Mouse (Mus musculus): Measurements from ENCODE around the gene Clybl. TPM values are rescaled to one million over a fixed set of nuclear protein-coding genes. Genes with fewer than 3 reads are reported as not detected.
A peak's percentile ranks its signal among the peaks of the same experiment; 100 is the strongest.

Clybl gene
- polyA plus RNA-seq, 1 experiment from 2014 or later: 12.5 TPM

GRCm38 (mm10) chr14:122432558-122432957 is 251.1 kb downstream of the Clybl start:
- 66% methylated on average over 3 of the region's 3 CpGs for WGBS
- Histone ChIP-seq H3K4me1 (no peaks in the 10 kb centered on the region), H3K9me3 (no peaks in the 10 kb centered on the region), H3K4me2 (no peak overlapping the region), H3K27me3 (replicated peaks) (0 out of 2 replicates have a peak, but pooled peaks cover 3% of the 10 kb centered on the region), H3K9ac (no peak overlapping the region), H3K27ac (no peak overlapping the region), H3K4me3 (no peak overlapping the region), H3K36me3 (replicated peaks) (no peaks in the 10 kb centered on the region)
- ATAC-seq (replicated peaks): no peak

- H3K4me3 ChIP-seq: no peak overlapping the region
- WGBS: 92% methylated on average over 10 of the region's 10 CpGs
- no peaks in the 10 kb centered on the region for H3K4me1 ChIP-seq
- H3K9me3 ChIP-seq: no peaks in the 10 kb centered on the region
- H3K27ac ChIP-seq: no peak overlapping the region
- no peak for ATAC-seq (replicated peaks)
- H3K4me2 ChIP-seq: no peak overlapping the region
- H3K27me3 ChIP-seq (replicated peaks): 0 out of 2 replicates have a peak, but pooled peaks cover 3% of the 10 kb centered on the region
- no peaks in the 10 kb centered on the region for H3K36me3 ChIP-seq (replicated peaks)
- no peak overlapping the region for H3K9ac ChIP-seq
These were observed 252.5 kb downstream of the Clybl start for GRCm38 (mm10) chr14:122434039-122434438.

GRCm38 (mm10) chr14:122436850-122437249 is 255.3 kb downstream of the Clybl start:
- Histone ChIP-seq H3K27me3 (replicated peaks) (peaks cover 3% of the 10 kb centered on the region; the same call in 1 of the 2 replicates), H3K27ac (no peak overlapping the region), H3K4me2 (no peak overlapping the region), H3K9me3 (no peaks in the 10 kb centered on the region), H3K4me1 (no peaks in the 10 kb centered on the region), H3K36me3 (replicated peaks) (no peaks in the 10 kb centered on the region), H3K9ac (no peak overlapping the region), H3K4me3 (no peak overlapping the region)
- WGBS: 72% methylated on average over 10 of the region's 10 CpGs
- no peak for ATAC-seq (replicated peaks)

DNA sequence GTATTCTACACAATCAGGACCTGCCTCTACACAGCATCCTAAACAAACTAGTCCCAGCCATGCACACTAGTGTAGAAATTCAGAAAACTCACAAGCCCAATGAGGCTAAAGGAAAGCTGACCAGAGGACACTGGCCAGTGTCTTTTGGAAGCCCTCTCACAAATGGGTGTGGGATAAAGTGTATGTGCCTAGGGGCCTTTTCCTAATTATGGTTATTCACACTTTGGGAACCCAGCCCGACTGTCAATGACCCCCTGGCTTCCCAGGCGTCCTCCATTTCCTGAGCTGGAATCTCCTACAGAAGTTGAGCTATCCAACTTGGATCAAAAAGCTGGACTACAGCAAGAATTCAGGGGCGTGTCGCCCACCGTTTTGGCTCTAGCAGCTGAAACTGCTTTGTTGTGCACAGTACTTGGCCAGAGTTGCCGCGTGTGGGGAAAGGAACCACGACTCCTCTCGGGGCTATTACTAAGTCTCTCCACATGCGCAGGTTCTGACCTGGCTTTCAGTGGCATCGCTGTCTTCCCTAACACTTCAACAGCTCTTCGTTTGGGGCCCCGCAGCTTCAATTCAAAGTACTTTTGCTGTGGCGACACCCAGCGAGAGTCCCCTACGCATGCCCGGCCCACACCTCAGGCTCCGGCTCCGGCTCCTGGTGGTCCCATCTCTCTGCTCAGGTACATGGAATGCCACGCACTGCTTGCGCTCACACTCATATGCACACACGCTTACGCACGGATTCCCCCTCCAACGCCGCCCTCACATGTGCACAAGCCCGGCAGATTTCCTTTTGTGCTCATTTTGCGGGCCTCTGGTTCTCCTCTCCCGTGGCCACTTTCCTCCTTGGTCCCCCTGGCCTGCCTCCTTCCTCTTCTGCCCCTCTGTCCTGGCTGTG is 268.3 kb downstream of the Clybl start:
- Histone ChIP-seq H3K9ac (0 out of 2 replicates have a peak overlapping the region, but pooled peaks have one; percentile 3), H3K27me3 (replicated peaks) (peaks cover 65% of the 10 kb centered on the region), H3K27ac (peak overlapping the region; percentile 63), H3K4me2 (peak overlapping the region; percentile 57), H3K9me3 (no peaks in the 10 kb centered on the region), H3K4me3 (peak overlapping the region; percentile 35), H3K4me1 (peaks cover 30% of the 10 kb centered on the region), H3K36me3 (replicated peaks) (no peaks in the 10 kb centered on the region)
- 2% methylated on average over 29 of the region's 29 CpGs for WGBS
- 0 out of 2 replicates have a peak, but pooled peaks have one; percentile 10 for ATAC-seq (replicated peaks)

GRCm38 (mm10) chr14:122450496-122451382 is 269.2 kb downstream of the Clybl start, which contains the start of gene Gm5089:
Gene Gm5089, minus strand, starts transcription at chr14:122451115.
- under 1% methylated on average over 59 of the region's 59 CpGs for WGBS
- ATAC-seq (replicated peaks): peak; percentile 35; the same call in 1 of the 2 replicates
- Histone ChIP-seq H3K9me3 (no peaks in the 10 kb centered on the region), H3K9ac (peak within 1 kb of the TSS; percentile 3; the same call in 1 of the 2 replicates), H3K27ac (peak within 1 kb of the TSS; percentile 63), H3K4me2 (peak within 1 kb of the TSS; percentile 57), H3K4me3 (peak within 1 kb of the TSS; percentile 35), H3K4me1 (peaks cover 30% of the 10 kb centered on the region), H3K36me3 (replicated peaks) (no peaks in the 10 kb centered on the region), H3K27me3 (replicated peaks) (peaks cover 69% of the 10 kb centered on the region)

- 50% methylated on average over 5 of the region's 5 CpGs for WGBS
- H3K4me2 ChIP-seq: no peak overlapping the region
- H3K9me3 ChIP-seq: no peaks in the 10 kb centered on the region
- peaks cover 70% of the 10 kb centered on the region for H3K27me3 ChIP-seq (replicated peaks)
- H3K9ac ChIP-seq: no peak overlapping the region
- H3K4me1 ChIP-seq: peaks cover 30% of the 10 kb centered on the region
- ATAC-seq (replicated peaks): no peak
- peak overlapping the region; percentile 63; the same call in 1 of the 2 replicates for H3K27ac ChIP-seq
- H3K36me3 ChIP-seq (replicated peaks): no peaks in the 10 kb centered on the region
- H3K4me3 ChIP-seq: no peak overlapping the region
These were observed 270.1 kb downstream of the Clybl start for GRCm38 (mm10) chr14:122451551-122452145.

Other genes with a start within 250 kb of the Clybl start
- gene Gpr183, start 216.5 kb upstream of the Clybl start, polyA plus RNA-seq (2015; fragmentation: Nextera tagmentation; extraction: Ambion mirVana): 1.0 and 1.1 TPM in 2 replicates
- not detected in 2 replicates for gene Timm8a2, start 147.0 kb upstream of the Clybl start, polyA plus RNA-seq (2015; fragmentation: Nextera tagmentation; extraction: Ambion mirVana)
- gene Tm9sf2, start 74.7 kb upstream of the Clybl start, polyA plus RNA-seq (2015; fragmentation: Nextera tagmentation; extraction: Ambion mirVana): 102 and 106 TPM in 2 replicates